7 mouse cellular contexts compared by ENCODE assay signal in the genomic region with DNA sequence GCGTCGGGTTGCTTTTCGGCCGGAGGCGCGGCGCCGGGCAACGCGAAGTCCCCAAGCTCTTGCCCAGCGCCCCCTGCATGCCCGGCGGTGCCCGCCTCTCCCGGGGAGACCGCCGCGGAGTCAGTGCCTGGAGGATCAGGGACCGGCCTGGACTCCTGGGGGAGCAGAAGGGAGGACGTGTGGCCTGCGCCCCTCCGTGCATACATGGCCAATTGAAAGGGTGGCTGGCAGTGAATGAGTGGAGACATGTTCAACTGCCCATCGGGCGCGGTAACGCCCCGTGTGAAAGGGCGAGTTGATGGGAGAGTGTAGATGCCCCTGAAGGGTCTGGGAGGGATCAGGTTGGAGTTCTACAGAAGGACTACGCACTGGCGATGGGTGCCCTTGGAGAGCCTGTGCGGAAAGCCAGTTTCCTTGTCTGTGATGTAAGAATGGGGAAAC. TPM values are rescaled to one million over a fixed set of nuclear protein-coding genes. Genes with fewer than 3 reads are reported as not detected.
DNase-seq lines count a peak whose midpoint lies in the region; ATAC-seq and TF ChIP-seq lines count a peak whose summit lies in the region.

No protein-coding gene starts in this region.

- no peaks in the 10 kb centered on the region for H3K27me3 ChIP-seq in neural tube, embryonic 11.5 days (ENCODE audit: control insufficient read depth, insufficient read depth, low read length)
- H3K27me3 ChIP-seq in megakaryocyte, embryonic 14.5 days (replicated peaks) = no peaks in the 10 kb centered on the region

- H3K9me3 ChIP-seq in neural tube, embryonic 11.5 days (ENCODE audit: control insufficient read depth, low read length) = no peaks in the 10 kb centered on the region
- H3K9me3 ChIP-seq in megakaryocyte, embryonic 14.5 days = no peaks in the 10 kb centered on the region

- WGBS in neural tube, embryonic 11.5 days = under 1% methylated on average over 30 of the region's 31 CpGs

- H3K9ac ChIP-seq in neural tube, embryonic 11.5 days (ENCODE audit: low read length) = peak overlapping the region; percentile 77

- H3K36me3 ChIP-seq in neural tube, embryonic 11.5 days (ENCODE audit: control insufficient read depth, insufficient read depth, low read length) = peaks cover 3% of the 10 kb centered on the region; the same call in 1 of the 2 replicates
- H3K36me3 ChIP-seq in megakaryocyte, embryonic 14.5 days (replicated peaks; ENCODE audit: low read length) = peaks cover 32% of the 10 kb centered on the region

- H3K4me2 ChIP-seq in neural tube, embryonic 11.5 days (ENCODE audit: low read depth) = peak overlapping the region; percentile 61

- H3K4me3 ChIP-seq in neural tube, embryonic 11.5 days (ENCODE audit: low read depth, low read length) = peak overlapping the region; percentile 80
- peak overlapping the region; percentile 96 for H3K4me3 ChIP-seq in cortical plate, adult 2 months (ENCODE audit: insufficient read depth, low read length)
- H3K4me3 ChIP-seq in megakaryocyte, embryonic 14.5 days (replicated peaks) = peak overlapping the region; percentile 93

- TF ChIP-seq CTCF in cortical plate, adult 2 months (IDR thresholded peaks at IDR 0.05; ENCODE audit: extremely low read depth, insufficient read depth, low read length) = no peak

- peak; percentile 82 for ATAC-seq in neural tube, embryonic 11.5 days (ENCODE audit: insufficient read depth, low FRiP score, low TSS enrichment)
- ATAC-seq in hematopoietic stem cell, adult 5-6 weeks (replicated peaks in 1 of 2; ENCODE audit: insufficient read depth in 1 of 2, low FRiP score in 2 of 2, low TSS enrichment in 1 of 2, low read depth in 1 of 2, poor library complexity in 2 of 2, severe bottlenecking in 2 of 2) = peak; percentile 48 to 71

- H3K4me1 ChIP-seq in neural tube, embryonic 11.5 days (ENCODE audit: control insufficient read depth, insufficient read depth, low read length) = peaks cover 8% of the 10 kb centered on the region
- peaks cover 3% of the 10 kb centered on the region; the same call in 1 of the 2 replicates for H3K4me1 ChIP-seq in cortical plate, adult 2 months (ENCODE audit: control insufficient read depth, insufficient read depth, low read length)
- peaks cover 47% of the 10 kb centered on the region for H3K4me1 ChIP-seq in megakaryocyte, embryonic 14.5 days

- no peak for TF ChIP-seq POLR2A in cortical plate, adult 2 months (IDR thresholded peaks at IDR 0.05; ENCODE audit: extremely low read depth, insufficient read depth, low read length)

- 0 out of 2 replicates have a peak overlapping the region, but pooled peaks have one; percentile 54 for H3K27ac ChIP-seq in neural tube, embryonic 11.5 days (ENCODE audit: low read depth, low read length)
- H3K27ac ChIP-seq in cortical plate, adult 2 months (ENCODE audit: insufficient read depth, low read length) = no peak overlapping the region

- no peak for DNase-seq in neural tube, embryonic 11.5 days (ENCODE audit: low spot score)
- DNase-seq in neural tube, embryonic 10.5 days (ENCODE audit: extremely low spot score, low spot score) = no peak
- no peak for DNase-seq in frontal cortex, postnatal 36 days (ENCODE audit: low spot score in 2 of 2)
- no peak for DNase-seq in kidney, postnatal 25 days

RNA-seq across cellular contexts. Expression of a gene that starts 0.4 kb away (rescaled TPM):
- polyA plus RNA-seq in neural tube, embryonic 11.5 days (2014; fragmentation: Nextera tagmentation; extraction: Ambion mirVana) = 47.0 and 50.9 TPM in 2 replicates
- 12.9 and 13.0 TPM in 2 replicates for polyA plus RNA-seq in cortical plate, adult 2 months (2012; rRNA removed)
- total RNA-seq in hematopoietic stem cell, adult 5-6 weeks (2017) = 44.0 and 54.1 TPM in 2 replicates
- 3.6 and 17.0 TPM in 2 replicates for polyA plus RNA-seq in megakaryocyte, embryonic 14.5 days (2012; ENCODE audit: insufficient read depth, low replicate concordance)

RNA-seq across cellular contexts. Expression of a gene that starts 31.9 kb away (rescaled TPM):
- polyA plus RNA-seq in neural tube, embryonic 11.5 days (2014; fragmentation: Nextera tagmentation; extraction: Ambion mirVana) = 204 and 213 TPM in 2 replicates
- polyA plus RNA-seq in cortical plate, adult 2 months (2012; rRNA removed) = 41.8 and 43.6 TPM in 2 replicates
- 75.8 and 93.7 TPM in 2 replicates for total RNA-seq in hematopoietic stem cell, adult 5-6 weeks (2017)
- 31.3 and 53.1 TPM in 2 replicates for polyA plus RNA-seq in megakaryocyte, embryonic 14.5 days (2012; ENCODE audit: insufficient read depth, low replicate concordance)
